Mouse (Mus musculus): ENCODE measurements around the gene Has3.

- no peak for TF ChIP-seq ZNF384 (IDR thresholded peaks at IDR 0.05; ENCODE audit: low read depth, low read length)
- TF ChIP-seq CHD2 (IDR thresholded peaks at IDR 0.05; ENCODE audit: low read depth, low read length), result no peak
- TF ChIP-seq HCFC1 (IDR thresholded peaks at IDR 0.05; ENCODE audit: borderline replicate concordance, insufficient read depth, low read length), result no peak
- TF ChIP-seq MAFK (IDR thresholded peaks at IDR 0.05; ENCODE audit: insufficient read depth, low read depth, low read length), result no peak
- no peak for TF ChIP-seq ZC3H11A (IDR thresholded peaks at IDR 0.05; ENCODE audit: borderline replicate concordance, low read depth, low read length)
These were observed 36.6 kb downstream of the Has3 start for GRCm38 (mm10) chr8:106906635-106907034.

Measured in ES-E14 (cell line).